Mouse (Mus musculus) kidney, embryonic 16.5 days (tissue): ENCODE measurements at regions not wholly inside any gene's neighbourhood (a gene's known extent, or its start where the extent isn't known, plus 50 kb on each side); places are given as distances from the start of the nearest gene placed in this dataset.

ENCODE experiments used
- ATAC-seq: fragments of 200-750 bp; cut with Nextera tagmentation; 2 replicates; pipeline ENCODE4 v1.8.0; 2017; ENCODE audit warnings: moderate TSS enrichment; ENCODE audit not compliant: low FRiP score, low TSS enrichment
- H3K27ac ChIP-seq: fragments of 300-500 bp; sonication (generic); 2 replicates; pipeline ENCODE4 v1.5.1; 2014; ENCODE audit warnings: low read length
- H3K27me3 ChIP-seq: fragments of 300-500 bp; sonication (generic); 2 replicates; pipeline ENCODE4 v1.6.1; 2014; ENCODE audit warnings: low read length, control low read depth, mixed read lengths; ENCODE audit not compliant: insufficient read depth
- H3K36me3 ChIP-seq: fragments of 300-500 bp; sonication (generic); 2 replicates; pipeline ENCODE4 v1.6.1; 2014; ENCODE audit warnings: low read length, control low read depth, mixed read lengths; ENCODE audit not compliant: insufficient read depth
- H3K4me1 ChIP-seq: fragments of 300-500 bp; sonication (generic); 2 replicates; pipeline ENCODE4 v1.6.1; 2014; ENCODE audit warnings: low read length, control low read depth, mixed read lengths; ENCODE audit not compliant: insufficient read depth
- H3K4me2 ChIP-seq: fragments of 300-500 bp; sonication (generic); replicated peaks from 2 replicates; pipeline ENCODE4 v1.6.1; 2014; ENCODE audit warnings: low read depth, low read length
- H3K4me3 ChIP-seq: fragments of 300-500 bp; sonication (generic); 2 replicates; pipeline ENCODE4 v1.5.1; 2014; ENCODE audit warnings: mild to moderate bottlenecking, low read length
- H3K9ac ChIP-seq: fragments of 300-500 bp; sonication (generic); replicated peaks from 2 replicates; pipeline ENCODE4 v1.6.1; 2014; ENCODE audit warnings: low read length
- H3K9me3 ChIP-seq: fragments of 300-500 bp; sonication (generic); 2 replicates; pipeline ENCODE4 v1.6.1; 2016; ENCODE audit warnings: low read length, control low read depth
- WGBS: fragments of 180-500 bp; shearing (Covaris S2); extraction: QIAGEN DNeasy Blood & Tissue Kit; methylation state at CpG from one replicate; pipeline ENCODE4 v1.1.7; 2014; 5-methylcytosine and 5-hydroxymethylcytosine counted together

DNA sequence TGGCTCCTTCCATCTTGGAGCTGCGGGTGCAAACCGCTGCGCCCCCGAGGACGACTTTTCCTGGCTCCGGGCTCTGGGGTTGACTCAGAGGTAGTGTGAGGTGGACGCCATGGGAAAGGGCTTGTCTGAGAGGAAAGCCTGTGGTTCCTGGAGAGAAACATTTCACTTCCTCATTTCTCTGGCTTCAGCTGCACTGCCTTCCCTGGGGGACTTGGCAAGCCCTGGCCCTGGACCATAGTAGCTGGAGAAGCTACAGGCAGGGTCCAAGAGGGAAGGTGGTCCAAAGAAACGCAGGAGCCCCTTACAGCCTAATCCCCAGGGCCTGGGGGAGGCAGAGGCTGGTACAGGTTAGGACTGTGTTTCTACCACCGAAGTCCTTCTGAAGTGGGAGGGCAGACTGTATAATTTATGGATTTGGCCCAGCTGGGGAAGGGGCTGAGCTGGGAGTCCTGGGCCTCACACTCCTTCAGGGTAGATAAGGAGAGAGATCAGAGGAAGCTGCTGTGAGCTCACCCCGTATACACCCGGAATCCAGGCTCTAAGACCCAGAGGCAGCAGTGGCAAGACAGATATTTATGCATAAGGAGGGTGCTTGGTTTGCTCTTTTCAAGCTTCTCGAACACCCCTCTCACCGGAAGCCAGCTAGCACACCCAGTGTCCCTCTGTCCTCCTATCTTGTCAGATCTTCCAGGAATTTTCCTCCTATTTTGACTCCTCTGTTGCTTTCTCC is 50.0 kb upstream of the Podxl start:
- H3K4me1 ChIP-seq, result peaks cover 13% of the 10 kb centered on the region
- 47% methylated on average over 13 of the region's 13 CpGs for WGBS
- H3K27me3 ChIP-seq, result no peaks in the 10 kb centered on the region
- H3K4me3 ChIP-seq, result no peak overlapping the region
- H3K4me2 ChIP-seq, result no peak overlapping the region
- no peaks in the 10 kb centered on the region for H3K36me3 ChIP-seq
- no peaks in the 10 kb centered on the region for H3K9me3 ChIP-seq
- 0 out of 2 replicates have a peak overlapping the region, but pooled peaks have one; percentile 32 for H3K27ac ChIP-seq
- H3K9ac ChIP-seq, result no peak overlapping the region
- ATAC-seq, result no peak; the same call in 1 of the 2 replicates
